Mouse (Mus musculus) liver, adult 2 months (tissue): Measurements from ENCODE around the gene Arhgap8.
A peak's percentile ranks its signal among the peaks of the same experiment; 100 is the strongest.

Experiments used
- CTCF ChIP-seq: fragments of 200-500 bp; IDR thresholded peaks from 2 replicates; pipeline ENCODE4 v1.5.1; 2011; ENCODE audit warnings: low read depth, low read length, control low read depth
- POLR2A ChIP-seq: fragments of 200-500 bp; IDR thresholded peaks from 2 replicates; pipeline ENCODE4 v1.6.1; 2011; ENCODE audit warnings: low read length, control low read depth; ENCODE audit not compliant: insufficient read depth; ENCODE audit errors: extremely low read depth

GRCm38 (mm10) chr15:84701947-84702346 is 17.9 kb upstream of the Arhgap8 start:
- peak; percentile 65 for TF ChIP-seq CTCF
- no peak for TF ChIP-seq POLR2A
